In genomic region chr14:62637436-62638344, GRCm38 (mm10) we compare ENCODE assay signal across 12 mouse cellular contexts. TPM values are rescaled to one million over a fixed set of nuclear protein-coding genes. Genes with fewer than 3 reads are reported as not detected.
DNase-seq lines count a peak whose midpoint lies in the region; ATAC-seq and TF ChIP-seq lines count a peak whose summit lies in the region.
"Had no signal": no experiment of that assay in that cellular context is flagged by ENCODE, and none has a peak within 500 bp of the region (broad histone marks: within the 10 kb centered on the region; RNA-seq: fewer than 3 reads in every experiment).

No protein-coding gene starts in this region.

- no peak overlapping the region for H3K27ac ChIP-seq in limb, embryonic 14.5 days (replicated peaks; ENCODE audit: low read depth, low read length)
- no peak overlapping the region for H3K27ac ChIP-seq in liver, embryonic 12.5 days
- H3K27ac ChIP-seq: heart, adult 2 months had no signal

- H3K36me3 ChIP-seq in C2C12 (ENCODE audit: control insufficient read depth, insufficient read depth), result no peaks in the 10 kb centered on the region
- no peaks in the 10 kb centered on the region for H3K36me3 ChIP-seq in limb, embryonic 14.5 days (ENCODE audit: control insufficient read depth, insufficient read depth, low read length)
- H3K36me3 ChIP-seq in liver, embryonic 12.5 days, result no peaks in the 10 kb centered on the region

- H3K79me3 ChIP-seq in C2C12 (ENCODE audit: low read depth), result no peaks in the 10 kb centered on the region

- H3K9ac ChIP-seq in limb, embryonic 14.5 days (ENCODE audit: low read depth, low read length, severe bottlenecking), result no peak overlapping the region
- no peak overlapping the region for H3K9ac ChIP-seq in liver, embryonic 12.5 days

- H3K27me3 ChIP-seq in C2C12 (ENCODE audit: control insufficient read depth, insufficient read depth, insufficient read length), result no peaks in the 10 kb centered on the region
- no peaks in the 10 kb centered on the region for H3K27me3 ChIP-seq in limb, embryonic 14.5 days (ENCODE audit: control insufficient read depth, insufficient read depth, low read length)
- H3K27me3 ChIP-seq in liver, embryonic 12.5 days (replicated peaks), result no peaks in the 10 kb centered on the region

- TF ChIP-seq POLR2A in limb, embryonic 14.5 days (IDR thresholded peaks at IDR 0.05; ENCODE audit: borderline replicate concordance, extremely low read depth, insufficient read depth, insufficient read length), result no peak

- no peak overlapping the region for H3K4me3 ChIP-seq in C2C12 (ENCODE audit: insufficient read depth, poor library complexity, severe bottlenecking)
- H3K4me3 ChIP-seq in limb, embryonic 14.5 days (replicated peaks; ENCODE audit: low read length), result no peak overlapping the region
- no peak overlapping the region for H3K4me3 ChIP-seq in liver, embryonic 12.5 days
- H3K4me3 ChIP-seq: heart, adult 2 months had no signal

- no peak overlapping the region for H3ac ChIP-seq in C2C12 (ENCODE audit: control insufficient read depth, insufficient read length, low read depth)

- H3K4me2 ChIP-seq in limb, embryonic 14.5 days (replicated peaks; ENCODE audit: low read depth, low read length, severe bottlenecking), result no peak overlapping the region
- no peak overlapping the region for H3K4me2 ChIP-seq in liver, embryonic 12.5 days

- peak; percentile 78 for ATAC-seq in limb, embryonic 14.5 days (ENCODE audit: low FRiP score, low read depth)
- no peak for ATAC-seq in liver, embryonic 12.5 days

- H3K79me2 ChIP-seq in C2C12 (ENCODE audit: control insufficient read depth, insufficient read depth), result no peaks in the 10 kb centered on the region

- no peak for TF ChIP-seq CTCF in C2C12 (IDR thresholded peaks at IDR 0.05; ENCODE audit: control insufficient read depth, insufficient read depth, insufficient read length)

- H3K9me3 ChIP-seq in limb, embryonic 14.5 days (ENCODE audit: control insufficient read depth, low read length), result no peaks in the 10 kb centered on the region
- no peaks in the 10 kb centered on the region for H3K9me3 ChIP-seq in liver, embryonic 12.5 days (replicated peaks)

- peak; percentile 12 for DNase-seq in adipocyte (ENCODE audit: low spot score)
- peak; percentile 39 to 66 for DNase-seq in frontal cortex, postnatal 36 days (ENCODE audit: low spot score in 2 of 2)
- peak; percentile 17 for DNase-seq in limb, embryonic 14.5 days (ENCODE audit: low spot score)
- no peak for DNase-seq in testis, postnatal 10 days (ENCODE audit: low spot score)
- no peak for DNase-seq in cerebellum, adult 8-10 months
- DNase-seq in adrenal gland, adult 8-10 months, result no peak
- DNase-seq: adrenal gland, adult 2 months; thymus, postnatal 4 days had no signal

- 19% methylated on average over 9 of the region's 9 CpGs for WGBS in limb, embryonic 14.5 days
- WGBS in liver, embryonic 12.5 days (ENCODE audit: insufficient replicate concordance), result 23% methylated on average over 9 of the region's 9 CpGs

- H3K4me1 ChIP-seq in limb, embryonic 14.5 days (ENCODE audit: control insufficient read depth, insufficient read depth, low read length), result no peaks in the 10 kb centered on the region
- no peaks in the 10 kb centered on the region for H3K4me1 ChIP-seq in liver, embryonic 12.5 days

TF ChIP-seq in C2C12, 6 proteins besides CTCF, POLR2A, EP300 and RAD21:
- TF ChIP-seq MAX (IDR thresholded peaks at IDR 0.05) (peak; percentile 25), MYOG (IDR thresholded peaks at IDR 0.05; ENCODE audit: control insufficient read depth, extremely low read depth, insufficient read length) (no peak), MYOD1 (IDR thresholded peaks at IDR 0.05; ENCODE audit: control insufficient read depth, insufficient read length, low read depth) (peak; percentile 59)

RNA-seq across cellular contexts. Expression of gene Serpine3, which starts 25.8 kb away (rescaled TPM):
- polyA plus RNA-seq in C2C12 (2012; fragmentation: generic; extraction: Trizol), result not detected
- polyA plus RNA-seq in limb, embryonic 14.5 days (2012; rRNA removed), result not detected in 2 replicates
- not detected in 2 replicates for polyA plus RNA-seq in limb, embryonic 14.5 days (2014; fragmentation: Nextera tagmentation; extraction: Ambion mirVana)
- not detected for total RNA-seq in adrenal gland, adult 8-10 months (2022)
- polyA plus RNA-seq in liver, embryonic 12.5 days (2016; fragmentation: Nextera tagmentation; extraction: Ambion mirVana), result not detected in 2 replicates
- total RNA-seq: adrenal gland, adult 2 months; heart, adult 2 months had no signal
- polyA plus RNA-seq: adrenal gland, adult 2 months; heart, adult 2 months; liver, embryonic 16.5 days had no signal

Comparison
In these comparisons a context has a peak if more than half of its experiments do, and no peak if none do; other contexts are left out.
1. DNase-seq: peak in adipocyte (single experiment), frontal cortex, postnatal 36 days (2 of 2) and limb, embryonic 14.5 days (single experiment); none in testis, postnatal 10 days (single experiment), cerebellum, adult 8-10 months (single experiment) and adrenal gland, adult 8-10 months (single experiment).